Mouse (Mus musculus) embryonic facial prominence, embryonic 13.5 days (tissue): ENCODE data around the gene Lmo4. TPM values are rescaled to one million over a fixed set of nuclear protein-coding genes. Genes with fewer than 3 reads are reported as not detected.

Experiments
- ATAC-seq: fragments of 200-750 bp; cut with Nextera tagmentation; 2 replicates; pipeline ENCODE4 v1.8.0; 2017; ENCODE audit warnings: low read depth; ENCODE audit not compliant: insufficient number of reproducible peaks, insufficient read depth, low FRiP score, low TSS enrichment
- H3K27ac ChIP-seq: fragments of 300-500 bp; sonication (generic); 2 replicates; pipeline ENCODE4 v1.5.1; 2015; ENCODE audit warnings: moderate library complexity, mild to moderate bottlenecking, inconsistent platforms
- H3K27me3 ChIP-seq: fragments of 300-500 bp; sonication (generic); 2 replicates; pipeline ENCODE4 v1.6.1; 2015; ENCODE audit warnings: mild to moderate bottlenecking, inconsistent platforms
- H3K36me3 ChIP-seq: fragments of 300-500 bp; sonication (generic); 2 replicates; pipeline ENCODE4 v1.6.1; 2015; ENCODE audit warnings: mild to moderate bottlenecking, inconsistent platforms
- H3K4me1 ChIP-seq: fragments of 300-500 bp; sonication (generic); 2 replicates; pipeline ENCODE4 v1.6.1; 2015; ENCODE audit warnings: inconsistent platforms
- H3K4me2 ChIP-seq: fragments of 300-500 bp; sonication (generic); 2 replicates; pipeline ENCODE4 v1.6.1; 2015; ENCODE audit warnings: moderate library complexity, mild to moderate bottlenecking, inconsistent platforms
- H3K4me3 ChIP-seq: fragments of 300-500 bp; sonication (generic); 2 replicates; pipeline ENCODE4 v1.5.1; 2015; ENCODE audit warnings: mild to moderate bottlenecking, inconsistent platforms
- H3K9ac ChIP-seq: fragments of 300-500 bp; sonication (generic); 2 replicates; pipeline ENCODE4 v1.6.1; 2015; ENCODE audit warnings: mild to moderate bottlenecking, inconsistent platforms
- H3K9me3 ChIP-seq: fragments of 300-500 bp; sonication (generic); 2 replicates; pipeline ENCODE4 v1.6.1; 2016; ENCODE audit warnings: inconsistent platforms
- WGBS: fragments of 180-500 bp; shearing (Covaris S2); methylation state at CpG from one replicate; pipeline ENCODE4 v1.1.7; 2015; ENCODE audit warnings: mixed read lengths; 5-methylcytosine and 5-hydroxymethylcytosine counted together
- polyA plus RNA-seq: library from polyadenylated mRNA; unstranded; fragments of >200 nt; fragmentation: Nextera tagmentation; extraction: Ambion mirVana; gene quantifications from 2 replicates; pipeline ENCODE4 v1.2.1, GENCODE M21; 2015

Gene Lmo4
- polyA plus RNA-seq, 1 experiment from 2014 or later, result 105 TPM

DNA sequence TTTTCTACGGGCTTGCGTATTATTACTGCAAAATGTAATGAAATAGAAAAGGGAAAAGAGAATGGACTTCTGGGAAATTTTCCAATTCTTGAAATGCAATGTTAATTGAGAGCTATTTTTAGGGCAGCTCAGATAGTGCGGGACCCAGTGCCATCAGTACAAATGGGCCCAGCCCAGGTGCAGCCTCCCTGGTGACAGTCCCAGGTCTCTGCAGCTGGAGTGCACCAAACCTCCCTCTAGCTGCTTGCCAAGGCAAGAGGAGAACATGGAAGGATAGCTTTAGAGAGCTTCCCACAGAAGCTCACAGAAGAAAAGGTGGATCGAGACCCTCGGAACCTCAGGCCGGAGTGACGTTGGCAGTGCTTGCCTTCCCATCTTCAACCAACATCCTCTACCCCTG, 62.1 kb downstream of the Lmo4 start:
- Histone ChIP-seq H3K27me3 (no peaks in the 10 kb centered on the region), H3K36me3 (no peaks in the 10 kb centered on the region), H3K27ac (no peak overlapping the region), H3K4me1 (peaks cover 6% of the 10 kb centered on the region; the same call in 1 of the 2 replicates), H3K4me3 (no peak overlapping the region), H3K9me3 (no peaks in the 10 kb centered on the region), H3K4me2 (no peak overlapping the region), H3K9ac (no peak overlapping the region)
- no peak for ATAC-seq
- 90% methylated on average over 7 of the region's 7 CpGs for WGBS

DNA sequence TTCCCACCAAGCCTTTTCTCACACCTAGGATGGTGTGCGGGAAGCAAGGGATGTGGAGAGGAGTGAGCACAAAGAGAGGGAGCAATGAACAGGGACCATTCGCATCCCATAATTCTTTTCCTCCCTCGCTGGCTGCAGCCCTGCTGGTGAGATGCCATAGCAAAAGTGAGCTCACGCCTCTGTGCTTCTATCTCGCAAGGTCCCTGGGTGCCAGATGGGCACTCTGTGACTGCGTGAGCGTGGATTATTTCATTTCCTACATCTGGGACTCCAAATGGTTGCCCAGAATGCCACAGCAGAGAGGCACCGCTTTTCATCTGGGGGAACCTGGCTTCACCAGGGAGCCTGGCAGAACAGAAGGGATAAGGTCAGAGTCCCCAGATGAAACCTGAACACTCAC, 63.2 kb downstream of the Lmo4 start:
- Histone ChIP-seq H3K27me3 (no peaks in the 10 kb centered on the region), H3K4me2 (no peak overlapping the region), H3K9me3 (no peaks in the 10 kb centered on the region), H3K4me3 (no peak overlapping the region), H3K27ac (no peak overlapping the region), H3K9ac (no peak overlapping the region), H3K4me1 (peaks cover 6% of the 10 kb centered on the region; the same call in 1 of the 2 replicates), H3K36me3 (no peaks in the 10 kb centered on the region)
- 76% methylated on average over 8 of the region's 8 CpGs for WGBS
- no peak for ATAC-seq

DNA sequence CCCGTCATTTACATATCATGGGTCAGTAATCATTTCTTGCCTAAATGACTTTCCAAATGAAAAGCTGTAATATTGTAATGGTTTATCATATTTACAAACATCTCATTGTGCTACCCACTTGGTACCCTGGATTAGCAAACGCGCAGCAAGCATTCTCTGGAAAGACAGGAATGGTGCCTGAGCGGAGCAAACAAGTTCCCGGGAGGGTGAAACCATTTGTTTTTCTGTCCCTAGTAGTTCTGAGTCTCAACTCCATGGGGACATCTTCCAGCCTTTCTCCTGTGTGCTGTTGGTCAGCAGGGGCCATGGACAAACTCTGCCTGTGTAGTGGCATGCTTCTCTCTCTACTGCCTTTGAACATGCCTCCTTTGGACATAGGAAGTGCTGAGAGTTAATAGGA, 64.2 kb downstream of the Lmo4 start:
- Histone ChIP-seq H3K9me3 (no peaks in the 10 kb centered on the region), H3K4me1 (peaks cover 6% of the 10 kb centered on the region; the same call in 1 of the 2 replicates), H3K27me3 (no peaks in the 10 kb centered on the region), H3K4me3 (no peak overlapping the region), H3K4me2 (no peak overlapping the region), H3K9ac (no peak overlapping the region), H3K36me3 (no peaks in the 10 kb centered on the region), H3K27ac (no peak overlapping the region)
- WGBS, result 90% methylated on average over 5 of the region's 5 CpGs
- ATAC-seq, result no peak

DNA sequence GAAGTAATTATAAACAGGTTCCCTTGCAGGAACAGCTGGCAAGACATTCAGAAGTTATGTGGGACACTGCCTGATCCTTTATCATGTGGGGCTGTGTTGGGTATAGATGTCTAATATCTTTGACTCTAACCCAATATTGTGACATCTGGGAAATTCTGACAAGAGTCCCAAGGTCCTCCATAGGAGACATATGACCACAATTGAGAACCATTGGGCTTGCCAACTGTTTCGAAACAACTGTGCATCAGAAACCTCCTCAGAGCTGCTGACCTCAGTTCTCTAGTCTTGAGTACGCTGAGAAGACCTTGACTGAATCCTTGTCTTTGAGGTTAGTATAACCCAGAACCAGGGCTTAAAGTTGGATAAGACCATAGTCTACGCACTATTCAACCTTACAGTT, 66.4 kb downstream of the Lmo4 start:
- 94% methylated on average over 3 of the region's 3 CpGs for WGBS
- Histone ChIP-seq H3K27me3 (no peaks in the 10 kb centered on the region), H3K4me2 (no peak overlapping the region), H3K4me1 (peaks cover 6% of the 10 kb centered on the region; the same call in 1 of the 2 replicates), H3K27ac (no peak overlapping the region), H3K36me3 (no peaks in the 10 kb centered on the region), H3K9me3 (no peaks in the 10 kb centered on the region), H3K9ac (no peak overlapping the region), H3K4me3 (no peak overlapping the region)
- no peak for ATAC-seq
